Mouse (Mus musculus) CH12.LX (cell line): ENCODE measurements around the gene Fbxo28. TPM values are rescaled to one million over a fixed set of nuclear protein-coding genes. Genes with fewer than 3 reads are reported as not detected.

Experiments used
- DNase-seq: peaks from one replicate; pipeline ENCODE4 v3.0.0-alpha.2; 2013; ENCODE audit errors: extremely low read depth
- H3K27ac ChIP-seq: 2 replicates; pipeline ENCODE4 v1.5.1; 2012; ENCODE audit warnings: low read depth, mild to moderate bottlenecking, control low read depth, moderate library complexity; ENCODE audit not compliant: insufficient read depth
- H3K27me3 ChIP-seq: replicated peaks from 2 replicates; pipeline ENCODE3; 2012; ENCODE audit warnings: inconsistent platforms
- H3K36me3 ChIP-seq, 2 experiments: replicated peaks in 1 of 2; 2 replicates each; pipeline versions ENCODE3 to v1.6.1; 2012; ENCODE audit warnings: inconsistent platforms in 1 of 2, low read length in 1 of 2, mild to moderate bottlenecking in 1 of 2, mixed read lengths in 1 of 2, moderate library complexity in 1 of 2; ENCODE audit not compliant: control insufficient read depth in 1 of 2, insufficient read depth in 1 of 2
- H3K4me1 ChIP-seq, 2 experiments: 2 replicates each; pipeline ENCODE4 v1.6.1; 2012; ENCODE audit warnings: inconsistent platforms in 1 of 2, moderate library complexity in 1 of 2; ENCODE audit not compliant: insufficient read depth in 2 of 2, control insufficient read depth in 1 of 2
- H3K4me2 ChIP-seq: 2 replicates; pipeline ENCODE4 v1.6.1; 2012; ENCODE audit warnings: low read depth, mild to moderate bottlenecking, control low read depth; ENCODE audit not compliant: poor library complexity, insufficient read depth, severe bottlenecking
- H3K4me3 ChIP-seq, 3 experiments: fragments of 150-350 bp in 1 of 3; sonication (generic) in 1 of 3; replicated peaks in 1 of 3; 2 replicates each; pipeline versions ENCODE3 to v1.5.1; 2011 to 2012; ENCODE audit warnings: low read depth in 2 of 3, low read length in 2 of 3, mild to moderate bottlenecking in 2 of 3, moderate library complexity in 2 of 3, control low read depth in 1 of 3, improper control_type of control experiment in 1 of 3, inconsistent platforms in 1 of 3, mixed read lengths in 1 of 3; ENCODE audit not compliant: poor library complexity in 1 of 3
- H3K79me2 ChIP-seq: replicated peaks from 2 replicates; pipeline ENCODE4 v1.6.1; 2012; ENCODE audit warnings: mild to moderate bottlenecking, moderate library complexity; ENCODE audit not compliant: control insufficient read depth, poor library complexity, insufficient read depth, severe bottlenecking; ENCODE audit errors: extremely low read depth
- H3K9ac ChIP-seq: 2 replicates; pipeline ENCODE4 v1.6.1; 2012; ENCODE audit warnings: low read depth, mild to moderate bottlenecking, control low read depth, moderate library complexity; ENCODE audit not compliant: insufficient read depth
- H3K9me3 ChIP-seq: replicated peaks from 2 replicates; pipeline ENCODE3; 2012; ENCODE audit warnings: low read length, inconsistent platforms, mixed read lengths
- CHD1 ChIP-seq: IDR thresholded peaks from 2 replicates; pipeline ENCODE4 v1.6.1; 2012; ENCODE audit warnings: low read depth, low read length, improper control_type of control experiment, inconsistent platforms
- CHD2 ChIP-seq: IDR thresholded peaks from 2 replicates; pipeline ENCODE4 v1.6.1; 2011; ENCODE audit warnings: low read length, improper control_type of control experiment
- E2F4 ChIP-seq: IDR thresholded peaks from 2 replicates; pipeline ENCODE4 v1.6.1; 2011; ENCODE audit warnings: low read depth, low read length, improper control_type of control experiment; ENCODE audit not compliant: insufficient replicate concordance
- ELF1 ChIP-seq: IDR thresholded peaks from 2 replicates; pipeline ENCODE4 v1.6.1; 2014; ENCODE audit warnings: low read depth, mild to moderate bottlenecking, inconsistent platforms, low read length, improper control_type of control experiment
- EP300 ChIP-seq: IDR thresholded peaks from 2 replicates; pipeline ENCODE4 v1.6.1; 2011; ENCODE audit warnings: low read length, improper control_type of control experiment
- ETS1 ChIP-seq: conservative IDR thresholded peaks from 2 replicates; pipeline ENCODE4 v1.6.1; 2012; ENCODE audit warnings: low read depth, mild to moderate bottlenecking, inconsistent platforms, low read length, improper control_type of control experiment, moderate library complexity
- HCFC1 ChIP-seq: IDR thresholded peaks from 2 replicates; pipeline ENCODE4 v1.6.1; 2012; ENCODE audit warnings: low read depth, mild to moderate bottlenecking, inconsistent platforms, low read length, improper control_type of control experiment
- IRF4 ChIP-seq: IDR thresholded peaks from 2 replicates; pipeline ENCODE4 v1.6.1; 2014; ENCODE audit warnings: low read depth, mild to moderate bottlenecking, inconsistent platforms, low read length, improper control_type of control experiment
- JUN ChIP-seq: IDR thresholded peaks from 2 replicates; pipeline ENCODE4 v1.6.1; 2011; ENCODE audit warnings: low read depth, mild to moderate bottlenecking, low read length, improper control_type of control experiment, moderate library complexity; ENCODE audit not compliant: insufficient read depth
- JUND ChIP-seq: conservative IDR thresholded peaks from 2 replicates; pipeline ENCODE4 v1.6.1; 2011; ENCODE audit warnings: low read depth, low read length, improper control_type of control experiment
- KAT2A ChIP-seq: IDR thresholded peaks from 2 replicates; pipeline ENCODE4 v1.6.1; 2012; ENCODE audit warnings: low read length, improper control_type of control experiment, inconsistent platforms; ENCODE audit not compliant: insufficient replicate concordance
- MAFK ChIP-seq: IDR thresholded peaks from 2 replicates; pipeline ENCODE4 v1.6.1; 2011; ENCODE audit warnings: low read length, improper control_type of control experiment; ENCODE audit not compliant: insufficient replicate concordance
- MAZ ChIP-seq: IDR thresholded peaks from 2 replicates; pipeline ENCODE4 v1.6.1; 2012; ENCODE audit warnings: low read depth, mild to moderate bottlenecking, inconsistent platforms, low read length, improper control_type of control experiment, moderate library complexity
- MXI1 ChIP-seq: IDR thresholded peaks from 2 replicates; pipeline ENCODE4 v1.6.1; 2011; ENCODE audit warnings: mild to moderate bottlenecking, low read depth, low read length, improper control_type of control experiment
- MYC ChIP-seq: IDR thresholded peaks from 2 replicates; pipeline ENCODE4 v1.6.1; 2011; ENCODE audit warnings: low read depth, mild to moderate bottlenecking, improper control_type of control experiment, low read length
- PAX5 ChIP-seq: IDR thresholded peaks from 2 replicates; pipeline ENCODE4 v1.6.1; 2012; ENCODE audit warnings: low read length, inconsistent platforms, mixed read lengths
- SMC3 ChIP-seq: IDR thresholded peaks from 2 replicates; pipeline ENCODE4 v1.6.1; 2011; ENCODE audit warnings: low read depth, low read length, improper control_type of control experiment
- TCF12 ChIP-seq: IDR thresholded peaks from 2 replicates; pipeline ENCODE4 v1.6.1; 2014; ENCODE audit warnings: low read depth, mild to moderate bottlenecking, inconsistent platforms, low read length, improper control_type of control experiment
- UBTF ChIP-seq: IDR thresholded peaks from 2 replicates; pipeline ENCODE4 v1.6.1; 2012; ENCODE audit warnings: low read depth, mild to moderate bottlenecking, inconsistent platforms, low read length, improper control_type of control experiment, moderate library complexity
- USF1 ChIP-seq: IDR thresholded peaks from 2 replicates; pipeline ENCODE4 v1.6.1; 2014; ENCODE audit warnings: low read depth, mild to moderate bottlenecking, inconsistent platforms, low read length, improper control_type of control experiment
- ZMIZ1 ChIP-seq: IDR thresholded peaks from 2 replicates; pipeline ENCODE4 v1.6.1; 2012; ENCODE audit warnings: low read depth, mild to moderate bottlenecking, inconsistent platforms, low read length, improper control_type of control experiment
- ZNF384 ChIP-seq: IDR thresholded peaks from 2 replicates; pipeline ENCODE4 v1.6.1; 2012; ENCODE audit warnings: low read depth, low read length, improper control_type of control experiment, inconsistent platforms
- dilution Hi-C: fragments of 300-500 bp; cut with MboI; formaldehyde crosslinking; loops from 2 replicates; pipeline ENCODE4 v1.14.3; 2020; ENCODE audit warnings: low sequenced_read_pairs; ENCODE audit not compliant: extremely low pct_unique_long_range_greater_than_20kb, extremely low pct_ligation_motif_present
- in situ Hi-C: fragments of 300-500 bp; cut with MboI; formaldehyde crosslinking; loops from 3 replicates; pipeline ENCODE4 v1.14.3; 2019; ENCODE audit warnings: low sequenced_read_pairs, low pct_ligation_motif_present, low pct_unique_long_range_greater_than_20kb, mixed read lengths
- polyA plus RNA-seq: library from polyadenylated mRNA; unstranded; fragments of >175 nt; gene quantifications from 2 replicates; pipeline ENCODE4 v1.2.1, GENCODE M21; 2012; ENCODE audit warnings: low read depth; ENCODE audit not compliant: insufficient read length
- total RNA-seq, 2 experiments: library from RNA; depleted of rRNA; stranded (reverse); fragments of 300-350 nt in 1 of 2; fragments of >200 nt in 1 of 2; gene quantifications; 2 replicates each; pipeline ENCODE4 v1.2.3; 2012 to 2014

The Fbxo28 gene
- total and polyA plus RNA-seq, 3 experiments, result 11.9 to 13.3 (median 12.6) TPM

- Histone ChIP-seq H3K4me1 (peaks cover 5 to 8% of the 10 kb centered on the region in 2 experiments; a peak in 2 of 4 replicates), H3K27ac (no peak overlapping the region), H3K79me2 (no peaks in the 10 kb centered on the region), H3K9ac (no peak overlapping the region), H3K36me3 (no peaks in the 10 kb centered on the region), H3K4me2 (no peak overlapping the region; the same call in 1 of the 2 replicates), H3K9me3 (no peaks in the 10 kb centered on the region), H3K27me3 (peaks cover 2% of the 10 kb centered on the region), H3K4me3 (no peak overlapping the region)
- TF ChIP-seq JUND, result no peak
- no peak for TF ChIP-seq ELF1
- TF ChIP-seq MAZ, result no peak
- no peak for TF ChIP-seq MYC
- TF ChIP-seq E2F4, result no peak
- TF ChIP-seq SMC3, result no peak
- no peak for TF ChIP-seq ZNF384
- no peak for TF ChIP-seq MXI1
- TF ChIP-seq TCF12, result no peak
- no peak for TF ChIP-seq ZMIZ1
- no peak for TF ChIP-seq CHD1
- TF ChIP-seq KAT2A, result no peak
- no peak for TF ChIP-seq HCFC1
- dilution Hi-C loops (no loop called here), in situ Hi-C loops (no loop called here)
- DNase-seq, result no peak
Measured at GRCm38 (mm10) chr1:182369435-182369834, 28.0 kb upstream of the Fbxo28 start.

- H3K4me2 ChIP-seq, result peak overlapping the region; percentile 2; the same call in 1 of the 2 replicates
Measured at GRCm38 (mm10) chr1:182368782-182369181, 27.4 kb upstream of the Fbxo28 start.

GRCm38 (mm10) chr1:182368309-182368708 lies 26.9 kb upstream of the Fbxo28 start:
- peaks cover 2% of the 10 kb centered on the region for H3K27me3 ChIP-seq
- dilution Hi-C loops, result no loop called here

More at GRCm38 (mm10) chr1:182368782-182369181, 27.4 kb upstream of the Fbxo28 start:
- DNase-seq, result no peak
- H3K79me2 ChIP-seq, result no peaks in the 10 kb centered on the region
- peaks cover 2% of the 10 kb centered on the region for H3K27me3 ChIP-seq
- dilution Hi-C loops (no loop called here), in situ Hi-C loops (no loop called here)
- no peak overlapping the region for H3K4me3 ChIP-seq
- H3K9ac ChIP-seq, result no peak overlapping the region
- TF ChIP-seq ELF1 (no peak), EP300 (0 out of 2 replicates have a peak, but pooled peaks have one; percentile 12)
- no peaks in the 10 kb centered on the region for H3K9me3 ChIP-seq
- H3K4me1 ChIP-seq, result peaks cover 5 to 8% of the 10 kb centered on the region in 2 experiments; a peak in 2 of 4 replicates
- no peak overlapping the region for H3K27ac ChIP-seq
- no peaks in the 10 kb centered on the region for H3K36me3 ChIP-seq

More at GRCm38 (mm10) chr1:182368309-182368708, 26.9 kb upstream of the Fbxo28 start:
- H3K36me3 ChIP-seq, result no peaks in the 10 kb centered on the region
- peaks cover 2 to 8% of the 10 kb centered on the region in 2 experiments; a peak in 2 of 4 replicates for H3K4me1 ChIP-seq
- no peak overlapping the region for H3K4me3 ChIP-seq
- in situ Hi-C loops, result no loop called here
- H3K9me3 ChIP-seq, result no peaks in the 10 kb centered on the region
- DNase-seq, result no peak
- H3K27ac ChIP-seq, result no peak overlapping the region
- no peaks in the 10 kb centered on the region for H3K79me2 ChIP-seq
- H3K4me2 ChIP-seq, result no peak overlapping the region
- TF ChIP-seq PAX5 (no peak), ZNF384 (no peak), MAFK (no peak), ETS1 (no peak), UBTF (no peak), CHD2 (no peak), CHD1 (no peak), EP300 (no peak), JUN (no peak), IRF4 (no peak), USF1 (no peak)
- H3K9ac ChIP-seq, result no peak overlapping the region
